In the genomic region with DNA sequence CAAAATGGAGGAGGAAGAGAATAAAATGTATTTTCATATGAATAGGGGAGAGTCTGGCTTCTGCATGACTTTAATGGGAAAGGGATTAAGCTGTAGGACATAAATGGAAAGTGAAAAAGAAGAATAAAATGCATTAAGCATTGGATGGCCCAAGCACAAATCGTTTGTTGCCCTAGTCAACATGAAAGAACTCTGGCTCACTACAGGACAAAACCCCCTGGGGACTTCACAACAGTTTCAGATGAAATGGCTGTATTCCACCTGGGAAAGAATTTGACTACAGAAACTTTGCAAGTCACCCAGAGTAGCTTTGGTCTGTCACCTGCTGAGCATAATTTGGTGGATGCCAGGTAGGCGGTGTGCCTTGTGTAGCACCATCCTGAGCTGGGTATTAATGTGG, we compare ENCODE assay signal across 16 mouse cellular contexts.
"Had no signal": no experiment of that assay in that cellular context is flagged by ENCODE, and none has a peak within 500 bp of the region (broad histone marks: within the 10 kb centered on the region; RNA-seq: fewer than 3 reads in every experiment).

No protein-coding gene starts in this region.

- ATAC-seq: midbrain, embryonic 15.5 days had no signal

- H3K4me2 ChIP-seq: lung, embryonic 14.5 days; midbrain, embryonic 11.5 days; midbrain, embryonic 15.5 days; neural tube, embryonic 13.5 days; neural tube, embryonic 15.5 days had no signal

- H3K36me3 ChIP-seq: midbrain, embryonic 15.5 days; neural tube, embryonic 13.5 days; neural tube, embryonic 15.5 days had no signal

- H3K4me3 ChIP-seq: midbrain, embryonic 15.5 days; myocyte; neural tube, embryonic 13.5 days; neural tube, embryonic 15.5 days had no signal

- H3K27me3 ChIP-seq: midbrain, embryonic 15.5 days; neural tube, embryonic 13.5 days; neural tube, embryonic 15.5 days had no signal

- H3K9me3 ChIP-seq: midbrain, embryonic 15.5 days; neural tube, embryonic 13.5 days; neural tube, embryonic 15.5 days had no signal

- H3K27ac ChIP-seq: neural tube, embryonic 13.5 days; neural tube, embryonic 15.5 days had no signal

- H3K9ac ChIP-seq: lung, embryonic 14.5 days; midbrain, embryonic 15.5 days; neural tube, embryonic 13.5 days; neural tube, embryonic 15.5 days had no signal

- DNase-seq: lung, adult 18-20 months; lung, embryonic 14.5 days; lung, postnatal 10 days; lung, postnatal 4 days; right cerebral cortex, adult 18-20 months; right cerebral cortex, postnatal 25 days; right cerebral cortex, postnatal 4 days; spleen, adult 18-20 months; thymus, adult 18-20 months; thymus, postnatal 14 days; thymus, postnatal 36 days had no signal
